Mouse (Mus musculus) E14TG2a.4 (cell line): ENCODE measurements at regions not wholly inside any gene's neighbourhood (a gene's known extent, or its start where the extent isn't known, plus 50 kb on each side); places are given as distances from the start of the nearest gene placed in this dataset.

Experiments
- CTCF ChIP-seq: conservative IDR thresholded peaks from 2 replicates; pipeline ENCODE4 v1.5.1; 2014; ENCODE audit warnings: low read length
- NANOG ChIP-seq: IDR thresholded peaks from 2 replicates; pipeline ENCODE4 v1.6.1; 2014; ENCODE audit warnings: borderline replicate concordance, low read length, mixed read lengths

DNA sequence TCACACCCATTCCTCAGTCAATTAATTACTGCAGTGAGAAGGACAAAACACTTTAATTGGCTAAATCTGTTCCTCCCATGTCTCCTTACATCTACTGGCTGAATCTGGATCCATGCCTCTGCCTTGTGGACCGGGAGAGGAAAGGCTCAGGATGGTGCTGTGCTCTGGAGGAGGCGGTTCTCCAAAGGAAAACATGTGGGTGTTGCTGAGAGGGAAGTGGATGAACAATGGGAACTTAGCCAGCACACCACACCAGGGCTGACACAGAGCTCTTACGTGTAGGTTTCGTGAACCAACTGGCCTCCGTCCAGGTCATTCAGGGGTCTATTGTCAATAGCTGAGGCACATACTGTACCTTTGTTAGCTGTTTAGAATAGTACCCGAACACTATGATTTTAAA, 69.3 kb upstream of the Tcf12 start:
- TF ChIP-seq CTCF: no peak
- TF ChIP-seq NANOG: no peak
